Mouse (Mus musculus): ENCODE measurements at regions not wholly inside any gene's neighbourhood (a gene's known extent, or its start where the extent isn't known, plus 50 kb on each side); places are given as distances from the start of the nearest gene placed in this dataset.

DNA sequence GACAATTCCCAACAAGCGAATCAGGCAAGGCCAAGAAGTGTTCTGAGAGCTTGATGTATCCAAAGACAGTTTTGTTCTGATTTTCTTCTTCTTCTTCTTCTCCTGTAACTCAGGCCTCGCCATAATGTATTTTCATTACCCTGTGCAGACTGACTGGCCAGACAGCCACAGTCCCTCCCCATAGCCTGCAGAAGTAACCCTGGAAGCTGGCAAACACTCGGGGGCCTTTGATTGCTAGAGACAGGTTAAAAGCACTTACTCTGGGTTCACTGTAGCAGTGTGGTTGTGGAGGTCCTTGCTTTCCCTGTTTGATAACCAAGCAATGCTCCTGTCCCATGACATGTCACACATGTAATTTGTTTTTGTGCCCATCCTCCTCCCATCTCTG, 275.8 kb upstream of the Sema6d start:
- no peaks in the 10 kb centered on the region for H3K9me3 ChIP-seq
- H3K27ac ChIP-seq (replicated peaks), result no peak overlapping the region
- 0 out of 2 replicates have a peak, but pooled peaks cover 3% of the 10 kb centered on the region for H3K4me1 ChIP-seq
- no peak overlapping the region for H3K9ac ChIP-seq
- H3K36me3 ChIP-seq, result no peaks in the 10 kb centered on the region
- no peaks in the 10 kb centered on the region for H3K27me3 ChIP-seq (replicated peaks)
- 50% methylated on average over 3 of the region's 3 CpGs for whole genome bisulfite sequencing
- no peak overlapping the region for H3K4me2 ChIP-seq
- no peak for ATAC-seq (ENCODE audit: extremely low read depth, insufficient number of reproducible peaks, low FRiP score, low TSS enrichment)
- no peak overlapping the region for H3K4me3 ChIP-seq

DNA sequence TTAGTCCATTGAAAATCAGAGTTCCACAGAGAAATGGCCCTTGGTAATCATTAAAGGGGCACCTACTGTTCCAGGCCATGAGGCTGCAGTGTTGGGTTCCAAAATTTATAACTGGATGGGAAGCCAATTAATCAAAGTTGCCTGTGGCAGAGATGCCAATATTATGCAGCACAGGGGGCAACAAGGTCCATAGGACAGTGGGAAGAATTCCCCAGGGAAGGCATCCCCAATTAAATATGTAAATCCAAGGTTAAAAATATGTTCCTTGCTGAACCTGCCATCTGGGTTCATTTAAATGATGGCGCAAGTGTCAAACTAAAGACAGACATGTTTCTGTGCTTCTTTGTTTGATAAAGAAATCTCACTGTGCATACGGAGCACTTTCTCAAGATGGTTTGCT, 273.1 kb upstream of the Sema6d start:
- no peaks in the 10 kb centered on the region for H3K36me3 ChIP-seq
- no peak for ATAC-seq (ENCODE audit: extremely low read depth, insufficient number of reproducible peaks, low FRiP score, low TSS enrichment)
- H3K27me3 ChIP-seq (replicated peaks), result no peaks in the 10 kb centered on the region
- H3K4me2 ChIP-seq, result no peak overlapping the region
- no peak overlapping the region for H3K27ac ChIP-seq (replicated peaks)
- H3K4me1 ChIP-seq, result 0 out of 2 replicates have a peak, but pooled peaks cover 3% of the 10 kb centered on the region
- H3K9me3 ChIP-seq, result no peaks in the 10 kb centered on the region
- no peak overlapping the region for H3K9ac ChIP-seq
- no peak overlapping the region for H3K4me3 ChIP-seq
- 73% methylated on average over 2 of the region's 2 CpGs for WGBS

DNA sequence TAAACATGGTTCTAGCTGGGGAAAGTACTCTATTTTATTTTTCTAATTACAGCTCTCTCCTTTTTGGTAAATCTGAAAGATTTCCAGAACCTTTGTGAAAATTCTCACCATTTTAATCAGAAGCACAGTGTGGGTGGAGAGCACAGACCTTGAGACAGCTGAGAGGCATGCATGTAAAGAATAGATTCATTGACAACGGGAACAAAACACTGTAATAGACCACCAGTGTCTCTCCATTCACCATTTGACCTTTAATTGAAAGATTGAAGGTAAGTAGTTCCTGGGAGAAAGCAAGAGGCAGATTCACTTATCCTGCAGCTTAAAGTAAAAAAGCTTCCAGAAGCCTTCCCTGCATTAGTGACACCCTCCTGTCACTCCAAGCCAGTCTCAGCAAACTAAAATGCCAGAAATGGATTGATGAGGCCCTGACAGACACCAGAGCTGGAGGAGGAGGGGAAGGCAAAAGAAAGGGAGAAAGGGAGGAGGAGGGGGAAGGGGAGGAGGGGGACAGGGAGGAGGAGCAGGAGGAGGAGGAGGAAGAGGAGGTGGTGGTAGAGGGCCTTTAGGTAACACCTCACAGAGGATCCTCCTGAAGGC, 256.1 kb upstream of the Sema6d start:
- Histone ChIP-seq H3K27me3 (replicated peaks) (no peaks in the 10 kb centered on the region), H3K9me3 (no peaks in the 10 kb centered on the region), H3K4me3 (no peak overlapping the region), H3K36me3 (no peaks in the 10 kb centered on the region), H3K9ac (no peak overlapping the region), H3K27ac (replicated peaks) (no peak overlapping the region), H3K4me2 (no peak overlapping the region), H3K4me1 (no peaks in the 10 kb centered on the region)
- ATAC-seq (ENCODE audit: extremely low read depth, insufficient number of reproducible peaks, low FRiP score, low TSS enrichment), result no peak
- WGBS, result 49% methylated on average over 1 of the region's 1 CpGs
